Mouse (Mus musculus) cerebellum, postnatal 36 days (tissue): Measurements from ENCODE around the gene Cryzl1.

Experiments used
- DNase-seq, 2 experiments: peaks; one replicate each; pipeline ENCODE4 v3.0.0; 2021 to 2022; ENCODE audit warnings: mixed read lengths in 2 of 2

Gene Cryzl1

DNA sequence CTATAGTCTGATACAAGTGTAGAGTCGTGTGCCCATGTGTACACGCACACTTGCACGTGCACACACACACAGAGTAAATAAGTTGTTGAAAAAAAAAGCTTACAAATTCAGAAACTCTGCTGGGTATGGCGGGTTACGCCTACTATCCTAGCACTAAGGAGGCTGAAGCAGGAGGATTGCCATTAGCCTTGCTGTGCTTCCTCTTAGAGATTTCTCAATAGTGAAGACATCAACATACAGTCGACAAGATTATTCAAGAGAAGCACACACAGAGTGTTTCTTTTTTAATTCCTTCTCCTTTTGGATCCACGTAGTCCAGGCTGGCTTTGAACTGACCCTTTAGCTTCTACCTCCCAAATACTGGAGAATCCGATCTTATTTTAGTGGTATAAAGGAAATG lies 88.6 kb downstream of the Cryzl1 start:
- no peak for DNase-seq

GRCm38 (mm10) chr16:91639636-91640035 lies 89.1 kb downstream of the Cryzl1 start:
- DNase-seq = no peak
